Mouse (Mus musculus) left cerebral cortex, adult 8-10 months (tissue): ENCODE data around the gene Gpx6. TPM values are rescaled to one million over a fixed set of nuclear protein-coding genes. Genes with fewer than 3 reads are reported as not detected.
A peak's percentile ranks its signal among the peaks of the same experiment; 100 is the strongest.

Source experiments
- DNase-seq, 2 experiments: peaks; one replicate each; pipeline ENCODE4 v3.0.0; 2022; ENCODE audit warnings: low spot score in 2 of 2
- total RNA-seq, 4 experiments: library from RNA; stranded (reverse); gene quantifications; 2 replicates each; pipeline ENCODE4 v1.2.4; 2022

The Gpx6 gene
- total RNA-seq, result 1 to 10 TPM in 1 of 4 experiments, under 1 TPM in 3; 0.28 to 1.4 (median 0.59) TPM

GRCm38 (mm10) chr13:21311926-21312325 is at the start of gene Gpx6:
Gpx6 (plus strand) TSS chr13:21312125.
- no peak for DNase-seq

- no peak for DNase-seq
Measured at GRCm38 (mm10) chr13:21262787-21263461, 49.0 kb upstream of the Gpx6 start.

- no peak for DNase-seq
Measured at GRCm38 (mm10) chr13:21263910-21264309, 48.0 kb upstream of the Gpx6 start.

GRCm38 (mm10) chr13:21264366-21264765 is 47.6 kb upstream of the Gpx6 start:
- peak in 1 of 2 experiments; percentile 62 for DNase-seq

- DNase-seq, result no peak
Measured at GRCm38 (mm10) chr13:21265736-21266135, 46.2 kb upstream of the Gpx6 start.

GRCm38 (mm10) chr13:21267541-21267940 is 44.4 kb upstream of the Gpx6 start:
- DNase-seq, result no peak

GRCm38 (mm10) chr13:21268262-21268661 is 43.7 kb upstream of the Gpx6 start:
- DNase-seq, result no peak

GRCm38 (mm10) chr13:21275021-21275814 is 36.7 kb upstream of the Gpx6 start:
- DNase-seq, result peak in 1 of 2 experiments; percentile 21

- DNase-seq, result peak; percentile 70 to 79
Measured at GRCm38 (mm10) chr13:21275815-21276550, 35.9 kb upstream of the Gpx6 start.

GRCm38 (mm10) chr13:21276551-21276950 is 35.4 kb upstream of the Gpx6 start:
- no peak for DNase-seq

GRCm38 (mm10) chr13:21279076-21279475 is 32.8 kb upstream of the Gpx6 start:
- no peak for DNase-seq

- peak; percentile 59 to 93 for DNase-seq
Measured at GRCm38 (mm10) chr13:21279559-21279958, 32.4 kb upstream of the Gpx6 start.

GRCm38 (mm10) chr13:21292631-21293030 is 19.3 kb upstream of the Gpx6 start, which contains the start of gene Gpx5:
Gpx5 (minus strand) TSS chr13:21292731.
- no peak for DNase-seq

- DNase-seq, result no peak
Measured at GRCm38 (mm10) chr13:21298557-21298956, 13.4 kb upstream of the Gpx6 start.

- DNase-seq, result no peak
Measured at GRCm38 (mm10) chr13:21304483-21305066, 7.3 kb upstream of the Gpx6 start.

- DNase-seq, result no peak
Measured at GRCm38 (mm10) chr13:21309788-21310187, 2.1 kb upstream of the Gpx6 start.

- no peak for DNase-seq
Measured at GRCm38 (mm10) chr13:21312854-21313253, 929 bp downstream of the Gpx6 start.

- DNase-seq, result no peak
Measured at GRCm38 (mm10) chr13:21313903-21314302, 2.0 kb downstream of the Gpx6 start.

GRCm38 (mm10) chr13:21320262-21320661 is 8.3 kb downstream of the Gpx6 start:
- no peak for DNase-seq

- peak in 1 of 2 experiments; percentile 10 for DNase-seq
Measured at GRCm38 (mm10) chr13:21321890-21322494, 10.1 kb downstream of the Gpx6 start.
